Mouse (Mus musculus) embryo, embryonic 11.5 days (tissue): ENCODE measurements around the gene Mfsd14a.

ENCODE experiments used
- DNase-seq: peaks from one replicate; pipeline ENCODE4 v3.0.0-alpha.2; 2012; ENCODE audit warnings: low read depth, low spot score

The Mfsd14a gene

GRCm38 (mm10) chr3:116652033-116652446, 10.4 kb downstream of the Mfsd14a start:
- DNase-seq: no peak

GRCm38 (mm10) chr3:116650698-116651097, 11.8 kb downstream of the Mfsd14a start:
- DNase-seq: no peak

- DNase-seq: no peak
Observed at GRCm38 (mm10) chr3:116648805-116649204, 13.7 kb downstream of the Mfsd14a start.

- DNase-seq: no peak
Observed at GRCm38 (mm10) chr3:116646387-116646786, 16.1 kb downstream of the Mfsd14a start.

- no peak for DNase-seq
Observed at GRCm38 (mm10) chr3:116642373-116642772, 20.1 kb downstream of the Mfsd14a start.

- no peak for DNase-seq
Observed at GRCm38 (mm10) chr3:116641811-116642371, 20.6 kb downstream of the Mfsd14a start.

- no peak for DNase-seq
Observed at GRCm38 (mm10) chr3:116640024-116640423, 22.5 kb downstream of the Mfsd14a start.

- DNase-seq: no peak
Observed at GRCm38 (mm10) chr3:116638572-116638971, 23.9 kb downstream of the Mfsd14a start.

- no peak for DNase-seq
Observed at GRCm38 (mm10) chr3:116637693-116638476, 24.6 kb downstream of the Mfsd14a start.

GRCm38 (mm10) chr3:116635799-116636198, 26.7 kb downstream of the Mfsd14a start:
- DNase-seq: no peak

- DNase-seq: no peak
Observed at GRCm38 (mm10) chr3:116634853-116635252, 27.6 kb downstream of the Mfsd14a start.

- DNase-seq: no peak
Observed at GRCm38 (mm10) chr3:116634091-116634490, 28.4 kb downstream of the Mfsd14a start.

GRCm38 (mm10) chr3:116632971-116633370, 29.5 kb downstream of the Mfsd14a start:
- no peak for DNase-seq

- DNase-seq: no peak
Observed at GRCm38 (mm10) chr3:116631459-116631858, 31.0 kb downstream of the Mfsd14a start.

- DNase-seq: no peak
Observed at GRCm38 (mm10) chr3:116622641-116623040, 39.8 kb downstream of the Mfsd14a start.

- DNase-seq: no peak
Observed at GRCm38 (mm10) chr3:116620636-116621370, 41.7 kb downstream of the Mfsd14a start.

GRCm38 (mm10) chr3:116618855-116619254, 43.6 kb downstream of the Mfsd14a start:
- no peak for DNase-seq

- DNase-seq: no peak
Observed at GRCm38 (mm10) chr3:116615318-116616068, 47.0 kb downstream of the Mfsd14a start.

- DNase-seq: no peak
Observed at GRCm38 (mm10) chr3:116614295-116614892, 48.1 kb downstream of the Mfsd14a start, which contains the start of gene Trmt13. Gene Trmt13 (minus strand): TSS chr3:116614587.

- no peak for DNase-seq
Observed at GRCm38 (mm10) chr3:116604570-116604969, 57.9 kb downstream of the Mfsd14a start.

- DNase-seq: no peak
Observed at GRCm38 (mm10) chr3:116601781-116602180, 60.7 kb downstream of the Mfsd14a start.
